Mouse (Mus musculus): ENCODE data around the gene Irgq. TPM values are rescaled to one million over a fixed set of nuclear protein-coding genes. Genes with fewer than 3 reads are reported as not detected.

Gene Irgq
- polyA plus RNA-seq, 1 experiment from 2014 or later, result 8.4 TPM

Other genes starting within 250 kb of the Irgq start
- gene Zfp61, start 229.5 kb upstream of the Irgq start, polyA plus RNA-seq (2016; fragmentation: Nextera tagmentation; extraction: Ambion mirVana), result 41.4 and 54.7 TPM in 2 replicates
- 12.1 and 15.9 TPM in 2 replicates for gene Zfp94, start 214.0 kb upstream of the Irgq start, polyA plus RNA-seq (2016; fragmentation: Nextera tagmentation; extraction: Ambion mirVana)
- not detected in 2 replicates for gene Tescl, start 196.8 kb upstream of the Irgq start, polyA plus RNA-seq (2016; fragmentation: Nextera tagmentation; extraction: Ambion mirVana)
- not detected in 2 replicates for gene Lypd5, start 181.5 kb upstream of the Irgq start, polyA plus RNA-seq (2016; fragmentation: Nextera tagmentation; extraction: Ambion mirVana)
- gene Kcnn4, start 160.4 kb upstream of the Irgq start, polyA plus RNA-seq (2016; fragmentation: Nextera tagmentation; extraction: Ambion mirVana), result 3.6 and 4.0 TPM in 2 replicates
- 28.3 and 29.0 TPM in 2 replicates for gene Smg9, start 131.1 kb upstream of the Irgq start, polyA plus RNA-seq (2016; fragmentation: Nextera tagmentation; extraction: Ambion mirVana)
- not detected in 2 replicates for gene Irgc1, start 78.4 kb upstream of the Irgq start, polyA plus RNA-seq (2016; fragmentation: Nextera tagmentation; extraction: Ambion mirVana)
- 2.2 and 2.5 TPM in 2 replicates for gene Plaur, start 68.2 kb upstream of the Irgq start, polyA plus RNA-seq (2016; fragmentation: Nextera tagmentation; extraction: Ambion mirVana)
- 2.9 and 4.5 TPM in 2 replicates for gene Cadm4, start 48.7 kb upstream of the Irgq start, polyA plus RNA-seq (2016; fragmentation: Nextera tagmentation; extraction: Ambion mirVana)
- 107 and 130 TPM in 2 replicates for gene Zfp428, start 23.7 kb upstream of the Irgq start, polyA plus RNA-seq (2016; fragmentation: Nextera tagmentation; extraction: Ambion mirVana)
- 1.0 and 1.4 TPM in 2 replicates for gene AC161166.1, start 18.2 kb upstream of the Irgq start, polyA plus RNA-seq (2016; fragmentation: Nextera tagmentation; extraction: Ambion mirVana)
- gene Pinlyp, start 15.4 kb downstream of the Irgq start, polyA plus RNA-seq (2016; fragmentation: Nextera tagmentation; extraction: Ambion mirVana), result not detected in 2 replicates
- 163 and 182 TPM in 2 replicates for gene Xrcc1, start 15.6 kb downstream of the Irgq start, polyA plus RNA-seq (2016; fragmentation: Nextera tagmentation; extraction: Ambion mirVana)
- 27.1 and 31.9 TPM in 2 replicates for gene Ethe1, start 56.9 kb downstream of the Irgq start, polyA plus RNA-seq (2016; fragmentation: Nextera tagmentation; extraction: Ambion mirVana)
- gene Zfp575, start 57.0 kb downstream of the Irgq start, polyA plus RNA-seq (2016; fragmentation: Nextera tagmentation; extraction: Ambion mirVana), result 1.6 and 2.6 TPM in 2 replicates
- gene Phldb3, start 80.1 kb downstream of the Irgq start, polyA plus RNA-seq (2016; fragmentation: Nextera tagmentation; extraction: Ambion mirVana), result 0.09 and 0.14 TPM in 2 replicates
- 1.5 and 2.2 TPM in 2 replicates for gene Lypd3, start 105.9 kb downstream of the Irgq start, polyA plus RNA-seq (2016; fragmentation: Nextera tagmentation; extraction: Ambion mirVana)
- not detected in 2 replicates for gene Tex101, start 146.0 kb downstream of the Irgq start, polyA plus RNA-seq (2016; fragmentation: Nextera tagmentation; extraction: Ambion mirVana)
- not detected in 2 replicates for gene BC049730, start 178.6 kb downstream of the Irgq start, polyA plus RNA-seq (2016; fragmentation: Nextera tagmentation; extraction: Ambion mirVana)
- gene Gm4763, start 196.2 kb downstream of the Irgq start, polyA plus RNA-seq (2016; fragmentation: Nextera tagmentation; extraction: Ambion mirVana), result not detected in 2 replicates
- gene Cd177, start 229.6 kb downstream of the Irgq start, polyA plus RNA-seq (2016; fragmentation: Nextera tagmentation; extraction: Ambion mirVana), result not detected in 2 replicates
- gene Ceacam10, start 246.5 kb downstream of the Irgq start, polyA plus RNA-seq (2016; fragmentation: Nextera tagmentation; extraction: Ambion mirVana), result 0.20 and 0.34 TPM in 2 replicates